Mouse (Mus musculus): ENCODE measurements at regions not wholly inside any gene's neighbourhood (a gene's known extent, or its start where the extent isn't known, plus 50 kb on each side); places are given as distances from the start of the nearest gene placed in this dataset.

DNA sequence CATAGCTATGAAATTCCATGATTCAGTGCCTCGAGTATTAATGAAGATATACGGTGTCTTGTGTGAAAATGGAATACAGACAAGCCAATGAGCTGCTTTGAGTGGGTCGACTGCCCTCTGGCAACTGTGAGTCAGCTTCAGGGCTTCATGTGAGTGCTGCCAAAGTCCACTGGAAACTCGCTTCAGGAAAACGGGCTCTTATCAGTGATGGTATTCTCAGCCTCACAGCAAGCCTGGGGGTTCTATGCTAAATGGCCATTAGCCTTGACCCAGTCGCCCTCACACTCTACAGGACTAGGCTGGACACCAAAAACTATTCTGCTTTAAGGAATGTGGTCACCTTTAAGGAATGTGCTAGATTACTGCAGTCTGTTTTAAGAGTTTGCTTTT, 477.8 kb downstream of the Efnb2 start:
- DNase-seq (ENCODE audit: low read depth, low spot score): no peak

DNA sequence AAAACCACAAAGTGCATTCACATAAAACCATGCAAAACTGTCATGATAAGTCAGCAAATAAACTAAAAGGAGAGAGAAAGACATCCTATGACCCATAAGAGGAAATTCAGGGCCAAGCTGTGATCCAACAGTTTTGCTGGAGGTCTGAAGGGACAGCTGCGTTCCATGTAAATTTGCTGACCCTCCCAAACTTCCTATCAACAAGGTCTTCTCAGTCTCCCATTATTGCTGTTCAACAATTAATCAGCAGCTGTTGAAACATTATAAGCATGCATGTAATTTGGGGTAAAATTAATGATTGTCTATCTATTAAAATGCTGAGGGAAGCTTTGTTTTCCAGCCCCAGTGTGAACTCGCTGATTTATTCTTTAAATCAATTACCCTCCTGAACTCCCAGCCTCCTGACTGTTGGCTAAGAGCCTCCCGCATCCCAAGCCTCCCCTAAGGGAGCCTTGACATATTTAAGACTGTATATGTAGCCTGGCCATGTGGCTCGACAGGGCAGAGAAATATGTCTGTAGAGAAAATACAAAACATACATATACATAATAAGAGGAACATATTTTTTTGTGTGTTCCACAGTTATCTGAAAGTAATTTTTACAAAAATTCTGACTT, 478.3 kb downstream of the Efnb2 start:
- DNase-seq (ENCODE audit: low read depth, low spot score): no peak

- no peak for DNase-seq (ENCODE audit: low read depth, low spot score)
Observed at GRCm38 (mm10) chr8:8182108-8182507, 478.9 kb downstream of the Efnb2 start.

GRCm38 (mm10) chr8:8174286-8174685, 486.8 kb downstream of the Efnb2 start:
- DNase-seq (ENCODE audit: low read depth, low spot score): no peak

DNA sequence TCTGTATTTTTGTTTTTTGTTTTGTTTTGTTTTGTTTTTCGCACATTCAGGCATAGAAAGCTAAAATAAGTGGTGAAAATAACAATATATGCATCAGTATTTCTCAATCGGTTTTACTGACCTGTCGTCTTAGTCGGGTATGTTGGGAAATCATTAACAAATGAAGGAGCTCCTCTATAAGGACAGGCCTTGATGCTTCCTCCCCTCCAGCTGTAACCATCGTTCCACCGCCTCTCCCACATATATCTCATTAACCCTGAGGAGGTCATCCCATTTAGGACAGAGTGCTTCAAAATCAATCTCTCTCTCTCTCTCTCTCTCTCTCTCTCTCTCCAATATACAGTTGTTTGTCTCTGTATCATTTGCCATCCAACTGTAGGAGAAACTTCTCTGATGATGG, 492.4 kb downstream of the Efnb2 start:
- DNase-seq (ENCODE audit: low read depth, low spot score): no peak

DNA sequence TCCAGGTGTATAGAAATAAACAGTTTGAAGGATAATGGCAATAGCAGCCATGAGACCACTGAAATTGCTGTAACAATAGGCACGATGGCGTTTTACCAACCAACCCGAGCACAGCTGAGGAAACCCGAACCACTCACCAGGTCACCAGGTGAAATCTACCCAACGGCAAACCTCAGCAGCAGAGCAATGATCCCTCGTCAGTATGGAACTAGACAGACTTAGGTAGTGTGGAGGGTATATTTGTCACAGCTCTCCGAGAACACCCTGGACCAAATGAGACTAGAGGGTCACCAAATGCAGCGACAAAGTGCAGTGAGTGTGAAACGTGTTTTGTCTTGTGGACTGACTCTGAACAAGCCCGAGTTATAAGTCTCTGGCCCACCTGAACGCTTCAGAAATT, 492.8 kb downstream of the Efnb2 start:
- DNase-seq (ENCODE audit: low read depth, low spot score): no peak

GRCm38 (mm10) chr8:8147527-8147926, 513.5 kb downstream of the Efnb2 start:
- DNase-seq (ENCODE audit: low read depth, low spot score): no peak

DNA sequence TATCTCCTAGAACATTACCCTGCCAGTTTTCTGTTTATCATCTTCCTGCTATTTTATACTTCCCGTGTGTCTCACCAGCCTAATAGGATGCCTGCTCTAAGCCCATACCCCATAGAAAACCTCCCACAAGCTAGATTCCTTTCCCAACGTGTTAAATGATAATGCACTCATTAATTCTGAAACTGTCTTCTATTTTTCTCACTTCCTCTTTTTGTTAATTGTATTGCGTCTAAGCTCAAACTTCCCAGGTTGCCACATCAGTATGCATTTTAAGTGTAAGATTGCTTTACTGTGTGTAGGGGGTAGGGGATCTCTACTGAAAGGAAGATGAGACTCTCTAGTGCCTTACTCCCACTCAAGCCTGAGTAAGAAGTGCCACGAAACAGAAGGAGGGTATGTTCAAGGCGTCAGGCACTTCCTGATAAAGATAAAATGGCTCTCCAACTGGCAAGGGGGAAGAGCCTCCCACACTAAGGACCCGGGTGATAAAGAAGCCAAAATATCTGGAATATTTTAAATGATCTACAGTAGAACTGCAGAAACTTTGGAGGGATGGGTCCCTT, 518.0 kb downstream of the Efnb2 start:
- peak; percentile 1 for DNase-seq (ENCODE audit: low read depth, low spot score)

DNA sequence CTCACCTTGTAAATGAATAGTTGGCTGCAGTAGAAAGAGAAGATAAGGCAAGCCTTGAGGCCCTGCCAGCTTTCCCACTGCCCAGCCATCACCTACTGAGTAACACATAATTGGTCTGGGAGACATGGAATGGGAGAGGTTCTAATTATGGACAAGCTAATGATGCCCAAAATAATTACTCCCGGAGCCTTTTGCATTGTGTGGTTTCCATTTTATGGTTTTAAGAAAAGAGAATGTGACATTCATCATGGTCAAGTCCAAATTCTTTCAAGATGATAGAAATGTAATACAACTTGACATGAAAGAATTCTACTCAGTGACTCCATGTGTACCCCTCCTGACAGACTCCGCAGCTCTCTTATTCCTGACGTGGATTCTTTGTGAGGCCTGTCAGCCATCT, 518.6 kb downstream of the Efnb2 start:
- DNase-seq (ENCODE audit: low read depth, low spot score): no peak

- DNase-seq (ENCODE audit: low read depth, low spot score): no peak
Observed at GRCm38 (mm10) chr8:8139720-8140119, 521.3 kb downstream of the Efnb2 start.

GRCm38 (mm10) chr8:8133001-8133785, 527.8 kb downstream of the Efnb2 start:
- no peak for DNase-seq (ENCODE audit: low read depth, low spot score)

- no peak for DNase-seq (ENCODE audit: low read depth, low spot score)
Observed at GRCm38 (mm10) chr8:8131961-8132376, 529.1 kb downstream of the Efnb2 start.

DNA sequence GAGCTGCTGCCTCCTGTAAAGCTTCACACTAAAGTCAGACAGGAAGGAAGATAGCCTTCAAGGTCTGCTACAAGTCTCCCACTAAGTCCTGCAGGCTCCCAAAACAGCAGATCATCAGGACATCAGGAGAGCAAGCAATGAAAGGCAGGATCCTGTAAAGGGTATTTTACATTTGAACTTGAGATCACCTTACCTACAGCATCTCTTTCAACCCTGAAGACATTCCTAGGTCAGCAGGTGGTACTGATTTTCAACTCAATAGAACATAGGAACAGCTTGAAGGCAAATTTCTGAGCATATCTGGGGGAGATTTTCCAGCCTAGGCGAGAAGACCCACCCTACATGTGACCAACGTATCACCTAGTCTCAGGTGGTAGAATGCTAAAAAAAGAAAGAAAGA, 530.2 kb downstream of the Efnb2 start:
- no peak for DNase-seq (ENCODE audit: low read depth, low spot score)

DNA sequence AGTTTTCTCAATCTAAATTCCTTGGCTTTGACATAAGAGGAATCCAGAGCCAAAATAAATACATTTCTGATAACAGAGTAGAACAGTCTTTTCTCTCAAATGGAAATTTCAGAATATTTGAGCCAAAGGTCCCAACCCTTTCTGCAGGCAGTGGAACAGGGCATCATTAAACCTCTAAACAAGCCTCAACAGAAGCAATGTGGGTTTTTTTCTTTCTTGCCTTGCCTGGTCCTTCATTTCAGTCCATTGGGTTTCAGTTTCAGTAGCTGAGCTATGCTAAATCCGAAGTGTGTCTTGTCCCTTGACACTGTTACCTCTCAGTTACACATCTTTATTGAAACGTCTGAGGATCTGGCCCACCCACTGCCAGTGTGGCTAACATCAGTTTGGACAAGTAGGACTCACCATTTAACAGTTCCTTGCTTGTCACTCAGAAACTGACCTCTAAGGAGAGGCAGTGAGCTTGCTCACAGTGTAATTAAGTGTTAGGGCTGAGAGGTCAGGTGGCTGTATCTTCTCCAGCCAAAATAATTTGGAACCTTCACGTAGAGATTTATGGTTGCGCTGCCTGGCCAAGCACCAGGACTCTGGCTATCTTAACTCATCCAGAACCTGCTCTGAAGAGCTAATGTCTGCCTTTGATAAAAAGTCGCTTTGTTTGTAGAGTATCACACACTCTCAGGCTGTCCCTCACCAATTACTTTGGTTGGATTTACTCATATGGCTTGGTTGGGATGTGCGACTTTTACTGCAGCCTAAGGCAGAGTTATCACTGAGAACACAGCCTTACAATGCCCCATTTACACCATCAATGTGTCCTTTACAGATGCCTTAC, 545.2 kb downstream of the Efnb2 start:
- no peak for DNase-seq (ENCODE audit: low read depth, low spot score)

- no peak for DNase-seq (ENCODE audit: low read depth, low spot score)
Observed at GRCm38 (mm10) chr8:8114604-8115003, 546.4 kb downstream of the Efnb2 start.

- DNase-seq (ENCODE audit: low read depth, low spot score): no peak
Observed at GRCm38 (mm10) chr8:8109785-8110350, 551.2 kb downstream of the Efnb2 start.

DNA sequence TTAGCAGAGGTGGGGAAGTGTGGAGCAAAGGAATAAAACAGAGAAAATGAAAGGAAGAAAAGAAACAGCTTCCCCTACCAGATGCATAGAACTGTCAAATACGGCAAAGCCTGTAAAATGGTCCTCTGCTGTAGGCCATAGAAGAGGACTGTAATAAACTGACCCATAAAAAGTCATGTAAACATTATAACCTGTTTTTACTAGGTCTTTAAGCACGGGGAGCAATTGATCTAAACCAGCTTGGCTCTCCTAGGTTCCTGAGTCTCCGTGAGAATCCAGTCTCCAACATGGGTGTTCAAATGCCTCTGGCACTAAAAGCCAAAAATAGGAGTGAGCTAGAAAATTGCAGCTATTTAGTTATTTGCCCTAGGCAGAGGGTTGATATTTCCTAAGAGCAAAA, 557.5 kb downstream of the Efnb2 start:
- DNase-seq (ENCODE audit: low read depth, low spot score): no peak

GRCm38 (mm10) chr8:8102010-8102727, 558.9 kb downstream of the Efnb2 start:
- no peak for DNase-seq (ENCODE audit: low read depth, low spot score)

GRCm38 (mm10) chr8:8092551-8092950, 568.5 kb downstream of the Efnb2 start:
- no peak for DNase-seq (ENCODE audit: low read depth, low spot score)

DNA sequence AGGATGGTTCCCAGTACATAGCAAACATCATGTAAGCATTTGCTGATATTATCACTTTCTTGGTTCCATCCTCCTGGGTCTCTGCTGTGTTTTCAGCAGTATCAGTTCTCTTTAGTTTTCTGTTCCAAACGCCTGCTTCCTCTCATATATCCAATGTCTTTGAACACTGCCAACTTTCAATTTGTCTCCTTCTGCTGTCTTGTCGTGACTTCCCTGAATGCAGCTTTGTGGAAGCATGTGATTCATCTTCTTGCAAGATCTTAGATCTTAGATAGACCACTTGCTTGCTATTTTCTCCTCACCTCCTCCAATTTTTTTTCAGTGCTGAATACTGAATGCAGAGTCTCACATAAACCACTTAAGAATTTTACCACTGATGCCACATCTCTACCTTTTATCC, 576.4 kb downstream of the Efnb2 start:
- no peak for DNase-seq (ENCODE audit: low read depth, low spot score)

DNA sequence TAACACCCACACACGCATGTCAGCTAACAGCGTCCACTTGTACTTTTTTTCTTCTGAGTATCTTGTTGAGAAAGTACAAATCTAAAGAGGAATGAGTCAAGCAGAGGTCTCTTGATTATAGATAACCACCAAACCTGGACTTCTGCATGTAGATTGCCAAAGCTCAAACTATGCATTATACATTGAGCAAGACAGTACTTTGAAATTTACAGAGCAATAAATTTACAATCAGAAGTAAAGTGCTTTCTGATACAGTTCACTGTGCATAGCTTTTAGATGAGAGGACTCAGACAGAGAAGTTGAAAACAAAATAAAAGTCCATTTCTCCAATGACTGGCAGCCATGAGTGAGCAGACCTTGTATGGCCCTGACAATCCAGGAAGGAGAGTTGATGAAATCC, 597.0 kb downstream of the Efnb2 start:
- DNase-seq (ENCODE audit: low read depth, low spot score): no peak

All from A20 (cell line).